Mouse (Mus musculus) lung, adult 2 months (tissue): ENCODE results near the gene Zfp444. TPM values are rescaled to one million over a fixed set of nuclear protein-coding genes. Genes with fewer than 3 reads are reported as not detected.
A peak's percentile ranks its signal among the peaks of the same experiment; 100 is the strongest.

Experiments
- DNase-seq: peaks from one replicate; pipeline ENCODE4 v3.0.0; 2022
- H3K4me1 ChIP-seq: fragments of 200-500 bp; 2 replicates; pipeline ENCODE4 v1.6.1; 2011; ENCODE audit warnings: low read length; ENCODE audit not compliant: control insufficient read depth, insufficient read depth
- H3K4me3 ChIP-seq: fragments of 200-500 bp; replicated peaks from 2 replicates; pipeline ENCODE3; 2011; ENCODE audit warnings: low read depth, mild to moderate bottlenecking, control low read depth, low read length; ENCODE audit errors: extremely low read depth
- CTCF ChIP-seq: fragments of 200-500 bp; IDR thresholded peaks from 2 replicates; pipeline ENCODE4 v1.5.1; 2011; ENCODE audit warnings: mild to moderate bottlenecking, low read length, control low read depth; ENCODE audit not compliant: insufficient read depth
- POLR2A ChIP-seq: fragments of 200-500 bp; IDR thresholded peaks from 2 replicates; pipeline ENCODE4 v1.6.1; 2011; ENCODE audit warnings: low read depth, mild to moderate bottlenecking, control low read depth, low read length, borderline replicate concordance; ENCODE audit errors: extremely low read depth
- WGBS: fragments of 180-500 bp; shearing (Covaris S2); methylation state at CpG from one replicate; pipeline ENCODE4 v1.1.7; 2018; 5-methylcytosine and 5-hydroxymethylcytosine counted together
- polyA plus RNA-seq: library from polyadenylated mRNA; depleted of rRNA; stranded (reverse); fragments of >200 nt; gene quantifications from 2 replicates; pipeline ENCODE4 v1.2.3, GENCODE M21; 2012

The Zfp444 gene
- polyA plus RNA-seq, 1 experiment: 35.2 TPM

DNA sequence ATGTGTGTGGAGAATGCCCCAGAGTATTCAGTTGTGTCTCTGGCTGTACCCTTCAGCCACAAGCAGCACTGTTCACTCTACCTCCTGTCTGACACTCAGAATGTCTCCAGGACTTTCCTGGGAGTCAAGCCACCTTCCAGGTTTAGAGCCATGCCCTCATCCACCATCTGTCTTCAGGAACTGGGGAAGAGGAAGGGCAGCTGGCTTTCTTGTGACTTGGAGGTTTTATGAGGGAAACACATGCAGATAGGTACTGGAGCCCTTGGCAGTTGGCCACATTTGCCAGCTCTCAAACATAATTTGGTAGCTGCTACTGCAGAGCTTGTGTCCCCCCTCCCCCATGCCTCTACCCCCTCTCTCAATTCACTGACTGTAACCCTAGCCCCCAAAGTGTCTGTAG, 7.0 kb downstream of the Zfp444 start:
- DNase-seq: no peak
- no peak overlapping the region for H3K4me3 ChIP-seq
- peaks cover 2% of the 10 kb centered on the region; the same call in 1 of the 2 replicates for H3K4me1 ChIP-seq
- TF ChIP-seq POLR2A (no peak), CTCF (no peak)

DNA sequence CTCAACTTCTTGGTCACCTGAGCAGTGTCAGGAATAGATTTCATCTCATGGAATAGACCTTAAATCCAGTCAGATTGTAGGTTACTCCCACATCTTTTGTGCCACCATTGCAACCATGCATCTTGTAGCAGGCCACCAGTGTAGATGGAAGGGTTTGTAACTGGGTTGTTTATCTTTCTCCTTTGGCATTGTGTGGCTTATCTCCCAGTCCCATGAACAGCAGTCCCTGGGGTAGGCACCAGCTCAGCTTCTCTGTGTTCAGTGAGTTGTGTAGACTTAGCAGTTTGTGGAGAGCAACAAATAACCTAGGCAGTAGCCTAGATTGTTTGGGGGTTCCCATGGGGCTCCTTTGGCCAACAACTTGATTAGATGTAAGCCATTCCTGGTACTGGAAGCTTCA, 10.9 kb downstream of the Zfp444 start:
- H3K4me1 ChIP-seq: no peaks in the 10 kb centered on the region
- DNase-seq: no peak
- no peak overlapping the region for H3K4me3 ChIP-seq
- TF ChIP-seq POLR2A (no peak), CTCF (no peak)

DNA sequence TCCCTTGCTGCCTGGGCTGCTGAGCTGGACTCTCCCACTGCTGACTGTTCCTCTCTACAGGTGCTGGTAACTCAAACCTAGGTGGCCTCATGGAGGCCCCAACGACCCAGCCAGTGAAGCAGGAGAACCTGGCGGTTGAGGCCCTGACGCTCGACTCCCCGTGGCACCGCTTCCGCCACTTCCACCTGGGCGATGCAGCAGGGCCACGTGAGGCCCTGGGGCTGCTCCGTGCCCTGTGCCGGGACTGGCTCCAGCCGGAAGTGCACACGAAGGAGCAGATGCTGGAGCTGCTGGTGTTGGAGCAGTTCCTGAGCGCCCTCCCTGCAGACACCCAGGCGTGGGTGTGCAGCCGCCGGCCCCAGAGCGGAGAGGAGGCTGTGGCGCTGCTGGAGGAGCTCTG, 11.8 kb downstream of the Zfp444 start:
- TF ChIP-seq POLR2A: no peak
- TF ChIP-seq CTCF: no peak
- H3K4me1 ChIP-seq: no peaks in the 10 kb centered on the region
- 93% methylated on average over 19 of the region's 19 CpGs for WGBS
- no peak for DNase-seq
- no peak overlapping the region for H3K4me3 ChIP-seq

DNA sequence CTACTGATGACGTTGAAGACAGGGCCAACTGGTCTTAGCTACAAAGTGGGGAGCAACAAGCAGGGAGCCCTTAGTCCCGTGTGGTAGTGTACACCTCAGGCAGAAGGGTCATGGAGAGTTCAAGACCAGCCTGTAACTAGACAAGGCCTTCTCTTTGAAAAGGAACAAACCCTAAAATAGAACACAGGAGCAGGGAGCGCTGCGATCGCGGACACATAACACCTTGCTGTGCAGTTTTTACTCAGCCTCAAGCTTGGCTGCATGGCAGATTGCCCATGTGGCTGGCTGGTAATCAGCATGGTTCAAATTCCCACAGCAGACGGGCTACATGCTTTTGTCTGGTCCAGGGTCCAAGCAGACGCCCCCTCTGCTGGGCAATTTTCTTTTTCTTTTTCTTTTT, 12.5 kb downstream of the Zfp444 start:
- Histone ChIP-seq H3K4me3 (no peak overlapping the region), H3K4me1 (no peaks in the 10 kb centered on the region)
- TF ChIP-seq CTCF: no peak
- no peak for TF ChIP-seq POLR2A
- 82% methylated on average over 8 of the region's 8 CpGs for WGBS
- no peak for DNase-seq

DNA sequence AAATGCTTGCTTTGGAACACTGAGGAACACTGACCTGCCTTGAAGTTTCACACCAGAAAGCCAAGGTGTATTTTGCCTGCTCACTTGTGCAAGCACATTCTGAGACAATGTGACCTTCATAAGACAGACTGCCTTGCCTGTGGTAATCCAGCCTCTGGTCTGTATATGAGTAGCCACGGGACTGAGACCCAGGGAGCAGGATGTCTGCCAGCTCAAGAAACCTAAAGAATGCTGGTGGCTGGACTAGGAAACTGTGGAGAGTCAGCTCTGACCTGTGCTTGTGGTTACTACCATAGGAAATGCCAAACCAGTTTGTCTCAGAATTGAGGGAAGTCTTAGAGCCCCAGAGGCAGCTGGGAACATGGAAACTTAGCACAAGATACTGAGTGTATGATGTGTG, 13.4 kb downstream of the Zfp444 start:
- H3K4me3 ChIP-seq: no peak overlapping the region
- no peaks in the 10 kb centered on the region for H3K4me1 ChIP-seq
- DNase-seq: no peak
- no peak for TF ChIP-seq POLR2A
- no peak for TF ChIP-seq CTCF
- WGBS: 80% methylated on average over 1 of the region's 1 CpGs

DNA sequence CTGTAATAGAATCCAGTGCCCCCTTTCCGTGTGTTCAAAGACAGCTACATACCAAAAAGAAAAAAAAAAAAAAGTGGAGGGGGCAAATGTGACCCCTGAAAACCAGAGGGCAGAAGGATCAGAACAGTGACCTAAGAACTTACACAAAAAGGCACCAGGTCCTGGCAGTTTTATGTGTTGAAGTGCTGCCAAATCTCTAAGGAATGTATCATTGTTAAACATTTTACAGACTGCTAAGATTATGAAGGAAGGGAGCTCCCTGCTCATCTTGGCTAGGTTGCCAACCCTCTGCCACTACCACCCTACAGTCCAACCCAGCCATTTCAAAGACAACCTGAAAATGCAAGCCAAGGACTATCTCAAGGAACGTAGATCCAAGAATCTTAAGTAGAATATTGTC, 14.2 kb downstream of the Zfp444 start:
- 83% methylated on average over 2 of the region's 2 CpGs for WGBS
- no peak for DNase-seq
- no peak for TF ChIP-seq POLR2A
- no peak for TF ChIP-seq CTCF
- no peak overlapping the region for H3K4me3 ChIP-seq
- no peaks in the 10 kb centered on the region for H3K4me1 ChIP-seq

DNA sequence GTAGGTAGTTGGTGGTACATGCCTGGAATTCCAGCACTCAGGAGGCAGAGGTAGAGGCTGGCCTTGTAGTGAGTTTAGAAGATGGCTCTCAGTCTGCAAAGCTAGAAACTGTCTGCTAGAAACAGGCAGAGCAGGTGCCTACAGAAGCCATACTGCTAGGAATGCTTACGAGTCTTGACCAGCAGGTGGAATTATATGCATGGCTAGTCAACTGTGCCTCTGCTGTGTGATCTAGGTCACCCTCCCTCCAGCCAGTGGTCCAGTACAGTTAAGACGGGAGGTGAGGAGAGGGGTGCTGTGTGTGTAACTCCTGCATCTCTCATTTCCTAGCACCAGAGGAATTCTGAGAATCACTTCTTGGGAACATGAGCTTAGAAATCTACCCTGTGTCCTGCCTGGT, 14.7 kb downstream of the Zfp444 start:
- Histone ChIP-seq H3K4me1 (no peaks in the 10 kb centered on the region), H3K4me3 (no peak overlapping the region)
- WGBS: 79% methylated on average over 2 of the region's 2 CpGs
- DNase-seq: no peak
- TF ChIP-seq POLR2A (no peak), CTCF (no peak)

DNA sequence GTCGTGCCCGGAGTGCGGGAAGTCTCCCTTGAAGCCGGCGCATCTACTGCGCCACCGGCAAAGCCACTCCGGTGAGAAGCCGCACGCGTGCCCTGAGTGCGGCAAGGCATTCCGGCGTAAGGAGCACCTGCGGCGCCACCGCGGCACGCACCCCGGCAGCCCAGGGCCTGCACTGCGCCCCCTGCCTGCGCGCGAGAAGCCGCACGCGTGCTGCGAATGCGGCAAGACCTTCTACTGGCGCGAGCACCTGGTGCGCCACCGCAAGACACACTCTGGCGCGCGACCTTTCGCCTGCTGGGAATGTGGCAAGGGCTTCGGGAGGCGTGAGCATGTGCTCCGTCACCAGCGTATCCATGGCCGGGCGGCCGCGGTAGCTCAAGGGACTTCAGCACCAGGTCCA, 17.5 kb downstream of the Zfp444 start:
- TF ChIP-seq POLR2A: no peak
- no peak for TF ChIP-seq CTCF
- WGBS: 66% methylated on average over 45 of the region's 45 CpGs
- no peaks in the 10 kb centered on the region for H3K4me1 ChIP-seq
- no peak overlapping the region for H3K4me3 ChIP-seq
- DNase-seq: no peak

DNA sequence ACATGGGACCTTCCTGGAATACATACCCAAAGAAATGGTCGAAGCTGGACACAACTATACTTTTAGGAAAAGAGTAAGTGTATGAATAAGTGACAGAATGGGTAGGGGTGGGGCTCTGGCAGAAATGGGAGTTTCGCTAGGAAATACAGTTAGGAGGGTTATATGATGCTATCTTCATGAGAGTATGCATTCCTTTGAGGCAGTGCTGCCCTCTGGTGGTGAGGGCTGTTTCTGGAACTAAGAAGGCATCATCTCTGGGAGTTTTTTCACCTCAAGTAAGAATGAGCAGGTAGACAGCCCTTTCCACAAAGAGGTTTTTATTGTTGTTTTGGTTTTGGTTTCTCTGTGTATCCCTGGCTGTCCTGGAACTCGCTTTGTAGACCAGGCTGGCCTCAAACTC, 19.4 kb downstream of the Zfp444 start:
- peak; percentile 60 for TF ChIP-seq CTCF
- TF ChIP-seq POLR2A: no peak
- Histone ChIP-seq H3K4me1 (no peaks in the 10 kb centered on the region), H3K4me3 (no peak overlapping the region)
- peak; percentile 76 for DNase-seq
- 29% methylated on average over 3 of the region's 3 CpGs for WGBS

DNA sequence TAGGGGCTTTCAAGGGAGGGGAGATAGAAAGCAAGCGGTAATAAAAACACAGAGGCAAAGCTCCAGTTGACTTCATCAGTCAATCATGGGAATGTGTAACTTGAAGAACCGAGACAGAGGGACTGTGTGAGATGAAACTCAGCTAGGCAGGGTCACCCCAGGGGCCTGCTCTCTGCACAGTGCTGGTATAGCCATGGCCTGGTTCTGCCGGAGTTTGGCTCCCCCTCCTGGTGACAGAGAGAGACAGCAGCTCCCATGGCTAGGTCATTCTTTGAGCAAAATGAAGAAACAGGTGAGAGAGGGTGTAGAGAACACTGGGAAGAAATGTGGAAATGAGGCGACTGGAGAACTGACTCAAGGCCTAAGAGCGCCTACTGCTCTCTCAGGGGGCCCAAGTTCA, 22.1 kb downstream of the Zfp444 start:
- 20% methylated on average over 5 of the region's 5 CpGs for WGBS

DNA sequence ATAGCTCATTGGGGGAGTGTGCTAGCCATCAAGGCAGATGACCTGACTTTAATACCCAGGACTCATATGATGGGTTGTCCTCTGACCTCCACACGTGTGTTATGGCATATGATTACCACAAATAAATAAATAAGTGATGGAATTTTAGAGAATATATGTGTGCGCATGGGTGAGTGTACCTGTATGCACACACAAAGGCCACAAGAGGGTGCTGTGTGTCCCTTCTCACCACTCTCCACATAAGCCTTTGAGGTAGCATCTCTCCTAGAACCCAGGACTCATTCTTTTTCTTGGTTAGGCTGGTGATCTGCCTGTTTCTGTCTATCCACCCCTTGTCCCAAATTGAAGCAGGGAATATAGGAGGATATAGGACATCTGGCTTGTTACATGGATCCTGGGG, 23.8 kb downstream of the Zfp444 start:
- Histone ChIP-seq H3K4me3 (no peak overlapping the region), H3K4me1 (no peaks in the 10 kb centered on the region)
- DNase-seq: no peak
- WGBS: 45% methylated on average over 2 of the region's 2 CpGs
- peak; percentile 32; the same call in 1 of the 2 replicates for TF ChIP-seq CTCF
- no peak for TF ChIP-seq POLR2A

More for the DNA sequence above, 22.1 kb downstream of the Zfp444 start:
- H3K4me3 ChIP-seq: no peak overlapping the region
- no peaks in the 10 kb centered on the region for H3K4me1 ChIP-seq
- DNase-seq: peak; percentile 43
- TF ChIP-seq CTCF (peak; percentile 88), POLR2A (no peak)
